Mouse (Mus musculus) kidney, embryonic 15.5 days (tissue): ENCODE measurements at regions not wholly inside any gene's neighbourhood (a gene's known extent, or its start where the extent isn't known, plus 50 kb on each side); places are given as distances from the start of the nearest gene placed in this dataset.

Source experiments
- ATAC-seq: fragments of 200-750 bp; cut with Nextera tagmentation; replicated peaks from 2 replicates; pipeline ENCODE4 v1.8.0; 2017; ENCODE audit warnings: moderate TSS enrichment; ENCODE audit not compliant: low FRiP score
- H3K27ac ChIP-seq: fragments of 300-500 bp; sonication (generic); 2 replicates; pipeline ENCODE4 v1.5.1; 2015; ENCODE audit warnings: mild to moderate bottlenecking, inconsistent platforms
- H3K27me3 ChIP-seq: fragments of 300-500 bp; sonication (generic); 2 replicates; pipeline ENCODE4 v1.6.1; 2015; ENCODE audit warnings: inconsistent platforms
- H3K36me3 ChIP-seq: fragments of 300-500 bp; sonication (generic); 2 replicates; pipeline ENCODE4 v1.6.1; 2015; ENCODE audit warnings: inconsistent platforms
- H3K4me1 ChIP-seq: fragments of 300-500 bp; sonication (generic); 2 replicates; pipeline ENCODE4 v1.6.1; 2015; ENCODE audit warnings: inconsistent platforms
- H3K4me2 ChIP-seq: fragments of 300-500 bp; sonication (generic); 2 replicates; pipeline ENCODE4 v1.6.1; 2015; ENCODE audit warnings: moderate library complexity, mild to moderate bottlenecking, inconsistent platforms
- H3K4me3 ChIP-seq: fragments of 300-500 bp; sonication (generic); replicated peaks from 2 replicates; pipeline ENCODE4 v1.5.1; 2015; ENCODE audit warnings: mild to moderate bottlenecking, inconsistent platforms
- H3K9ac ChIP-seq: fragments of 300-500 bp; sonication (generic); 2 replicates; pipeline ENCODE4 v1.6.1; 2015; ENCODE audit warnings: mild to moderate bottlenecking, inconsistent platforms
- H3K9me3 ChIP-seq: fragments of 300-500 bp; sonication (generic); replicated peaks from 2 replicates; pipeline ENCODE4 v1.6.1; 2016; ENCODE audit warnings: inconsistent platforms
- WGBS: fragments of 180-500 bp; shearing (Covaris S2); methylation state at CpG from one replicate; pipeline ENCODE4 v1.1.7; 2015; ENCODE audit warnings: mixed read lengths; 5-methylcytosine and 5-hydroxymethylcytosine counted together

DNA sequence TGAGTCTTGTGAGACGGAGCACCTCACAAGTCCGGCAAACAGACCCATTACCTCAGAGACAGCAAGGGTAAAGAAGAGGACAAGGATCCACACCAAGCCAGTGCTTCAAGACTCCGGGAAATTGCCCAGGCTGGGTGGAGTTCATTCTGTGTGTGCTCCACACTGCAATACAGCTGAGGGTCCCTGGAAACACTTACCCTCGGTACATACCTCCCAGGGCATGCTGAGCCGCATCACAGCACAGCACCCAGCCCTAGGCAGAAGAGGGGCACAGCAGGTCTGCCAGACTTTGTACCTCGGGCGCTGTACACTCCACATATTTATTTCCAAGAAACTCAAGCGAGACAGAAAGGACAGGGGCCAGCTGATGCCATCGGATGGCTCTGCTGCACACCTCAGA, 54.5 kb upstream of the Cmc1 start:
- Histone ChIP-seq H3K4me2 (no peak overlapping the region), H3K27me3 (no peaks in the 10 kb centered on the region), H3K4me3 (no peak overlapping the region), H3K27ac (no peak overlapping the region), H3K9ac (no peak overlapping the region), H3K9me3 (no peaks in the 10 kb centered on the region), H3K4me1 (no peaks in the 10 kb centered on the region), H3K36me3 (no peaks in the 10 kb centered on the region)
- 85% methylated on average over 9 of the region's 9 CpGs for WGBS
- no peak for ATAC-seq

DNA sequence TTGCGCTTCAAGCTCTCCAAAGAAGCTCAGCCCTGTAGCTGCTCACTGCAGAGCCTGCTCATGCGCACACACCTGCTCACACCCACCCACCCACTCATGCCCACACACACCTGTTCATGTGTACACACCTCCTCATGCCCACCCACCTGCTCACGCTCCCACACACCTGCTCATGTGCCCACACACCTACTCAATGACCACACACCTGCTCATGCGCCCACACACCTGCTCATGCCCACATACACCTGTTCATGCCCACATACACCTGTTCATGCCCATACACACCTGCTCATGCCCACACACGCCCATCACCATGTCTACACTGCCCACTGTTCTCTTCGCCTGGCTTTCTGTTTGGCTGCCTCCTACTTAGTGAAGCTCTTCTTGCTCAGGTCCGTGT, 56.5 kb upstream of the Cmc1 start:
- Histone ChIP-seq H3K9me3 (no peaks in the 10 kb centered on the region), H3K4me1 (no peaks in the 10 kb centered on the region), H3K27me3 (no peaks in the 10 kb centered on the region), H3K36me3 (no peaks in the 10 kb centered on the region), H3K9ac (no peak overlapping the region), H3K27ac (no peak overlapping the region), H3K4me2 (no peak overlapping the region), H3K4me3 (no peak overlapping the region)
- no peak for ATAC-seq
- 92% methylated on average over 7 of the region's 7 CpGs for WGBS

DNA sequence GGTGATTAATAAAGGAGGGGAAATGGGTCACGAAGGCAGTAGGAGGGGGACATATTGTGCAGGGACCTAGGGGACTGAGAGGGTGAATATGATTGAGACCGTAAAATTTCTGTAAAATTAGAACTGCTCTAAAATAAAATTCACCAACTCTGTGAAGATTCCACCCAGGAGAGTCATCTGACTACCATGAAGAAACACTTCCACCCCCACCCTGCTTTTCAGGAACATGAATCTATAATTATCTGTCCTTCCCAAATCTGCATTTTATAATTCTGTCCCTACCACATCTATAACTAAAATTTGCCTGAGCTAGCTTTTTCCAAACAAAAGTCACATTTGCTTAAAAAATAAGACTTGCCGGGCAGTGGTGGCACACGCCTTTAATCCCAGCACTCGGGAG, 69.7 kb upstream of the Cmc1 start:
- no peaks in the 10 kb centered on the region for H3K36me3 ChIP-seq
- no peak overlapping the region for H3K9ac ChIP-seq
- H3K4me2 ChIP-seq: no peak overlapping the region
- 96% methylated on average over 5 of the region's 5 CpGs for WGBS
- no peak overlapping the region for H3K4me3 ChIP-seq
- no peak overlapping the region for H3K27ac ChIP-seq
- H3K4me1 ChIP-seq: no peaks in the 10 kb centered on the region
- 0 out of 2 replicates have a peak, but pooled peaks cover 3% of the 10 kb centered on the region for H3K9me3 ChIP-seq
- H3K27me3 ChIP-seq: no peaks in the 10 kb centered on the region
- ATAC-seq: no peak

DNA sequence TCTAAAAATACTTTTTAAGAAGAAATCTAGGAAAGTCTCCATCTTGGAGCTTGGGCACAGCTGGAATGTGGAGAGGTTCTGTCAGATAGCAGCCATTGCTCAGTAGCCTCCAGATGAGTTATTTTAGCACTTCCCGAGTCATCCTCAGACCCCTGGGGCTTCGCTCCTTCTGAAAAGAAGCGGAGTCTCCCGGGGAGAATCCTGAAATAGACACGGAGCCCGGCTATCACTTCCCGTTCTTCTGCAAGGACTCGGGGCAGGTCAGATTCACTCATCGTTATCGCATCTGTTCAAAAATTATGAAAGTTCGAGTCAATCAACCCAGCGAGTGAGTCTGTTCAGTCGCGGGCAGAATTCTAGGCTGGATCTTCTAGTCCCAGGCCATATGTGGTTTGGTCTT, 71.2 kb upstream of the Cmc1 start:
- Histone ChIP-seq H3K27me3 (0 out of 2 replicates have a peak, but pooled peaks cover 5% of the 10 kb centered on the region), H3K9me3 (no peaks in the 10 kb centered on the region), H3K4me2 (no peak overlapping the region), H3K4me1 (no peaks in the 10 kb centered on the region), H3K27ac (no peak overlapping the region), H3K4me3 (no peak overlapping the region), H3K9ac (no peak overlapping the region), H3K36me3 (no peaks in the 10 kb centered on the region)
- 86% methylated on average over 14 of the region's 14 CpGs for WGBS
- ATAC-seq: no peak

DNA sequence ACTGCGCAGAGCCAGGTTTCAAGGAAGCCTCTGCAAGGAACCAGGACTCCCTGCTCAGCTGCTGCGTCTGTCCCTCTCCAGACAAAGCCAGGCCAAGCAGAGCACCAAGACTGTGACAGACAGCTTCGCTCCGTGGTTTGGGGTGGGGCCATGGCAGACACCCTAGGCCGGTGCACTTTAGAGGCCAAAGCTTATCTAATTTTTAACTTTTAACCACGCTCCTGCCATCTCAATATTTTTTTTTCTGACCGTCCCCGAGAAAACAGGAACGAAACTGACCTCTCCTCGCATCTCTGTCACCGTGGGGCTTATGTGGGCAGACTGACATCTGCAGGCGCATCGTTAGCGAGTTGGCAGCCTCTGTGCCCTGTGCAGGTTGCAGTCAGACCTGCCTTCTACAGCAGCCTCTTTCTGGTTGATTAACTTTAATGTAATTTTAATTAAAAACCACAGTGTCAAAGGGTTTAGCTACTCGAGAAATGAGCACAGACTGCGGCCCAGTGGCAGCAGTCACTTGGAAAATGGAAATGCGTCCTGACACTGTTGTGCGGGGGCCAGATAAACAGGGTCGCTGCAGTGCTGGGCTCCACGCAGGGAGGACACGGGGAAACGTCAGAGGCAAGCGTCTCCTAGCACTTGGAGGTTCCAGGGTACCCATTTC, 77.6 kb upstream of the Cmc1 start:
- Histone ChIP-seq H3K9me3 (no peaks in the 10 kb centered on the region), H3K27ac (no peak overlapping the region), H3K4me2 (peak overlapping the region; percentile 42), H3K9ac (no peak overlapping the region), H3K27me3 (peaks cover 8% of the 10 kb centered on the region; the same call in 1 of the 2 replicates), H3K4me3 (no peak overlapping the region; the same call in 1 of the 2 replicates), H3K36me3 (no peaks in the 10 kb centered on the region), H3K4me1 (peaks cover 8% of the 10 kb centered on the region; the same call in 1 of the 2 replicates)
- 40% methylated on average over 23 of the region's 23 CpGs for WGBS
- no peak for ATAC-seq

DNA sequence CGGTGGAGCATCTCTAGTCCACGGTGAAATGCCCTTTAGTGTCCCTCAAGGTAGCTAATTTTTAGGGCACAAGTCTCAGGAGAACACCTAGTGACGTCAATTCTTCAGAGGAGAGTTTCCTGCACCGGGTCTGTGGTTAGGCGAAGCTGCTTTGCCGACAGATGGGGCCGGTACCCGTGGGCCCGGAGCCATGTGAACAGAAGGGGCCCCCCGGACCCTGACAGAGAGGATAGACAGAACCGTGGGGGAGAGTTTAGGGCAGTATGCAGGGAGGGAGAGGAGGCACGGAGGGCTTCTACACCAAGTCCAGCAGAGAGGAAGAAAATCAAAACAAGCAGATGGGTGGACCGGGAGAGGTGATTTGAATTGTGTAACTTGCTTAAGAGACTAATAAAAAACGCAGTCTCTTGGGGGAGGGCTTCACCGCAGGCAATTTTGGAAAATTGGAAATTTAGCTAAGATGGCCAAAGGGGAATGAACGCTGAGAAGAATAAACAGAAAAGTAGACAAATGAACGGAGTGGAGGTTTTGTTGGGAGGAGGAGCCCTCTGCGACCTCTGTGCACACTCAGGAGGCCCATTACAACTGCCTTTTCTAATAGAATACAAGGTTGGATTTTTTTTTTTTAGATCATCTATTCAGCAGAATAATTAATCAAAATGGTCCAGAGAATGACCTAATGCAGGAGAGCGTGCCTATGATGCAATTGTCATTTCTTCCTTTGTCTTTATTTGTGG, 78.9 kb upstream of the Cmc1 start:
- Histone ChIP-seq H3K4me1 (peaks cover 8% of the 10 kb centered on the region; the same call in 1 of the 2 replicates), H3K4me2 (no peak overlapping the region), H3K27me3 (peaks cover 8% of the 10 kb centered on the region; the same call in 1 of the 2 replicates), H3K9ac (no peak overlapping the region), H3K9me3 (no peaks in the 10 kb centered on the region), H3K36me3 (no peaks in the 10 kb centered on the region), H3K4me3 (no peak overlapping the region), H3K27ac (no peak overlapping the region)
- WGBS: 55% methylated on average over 19 of the region's 19 CpGs
- ATAC-seq: no peak

DNA sequence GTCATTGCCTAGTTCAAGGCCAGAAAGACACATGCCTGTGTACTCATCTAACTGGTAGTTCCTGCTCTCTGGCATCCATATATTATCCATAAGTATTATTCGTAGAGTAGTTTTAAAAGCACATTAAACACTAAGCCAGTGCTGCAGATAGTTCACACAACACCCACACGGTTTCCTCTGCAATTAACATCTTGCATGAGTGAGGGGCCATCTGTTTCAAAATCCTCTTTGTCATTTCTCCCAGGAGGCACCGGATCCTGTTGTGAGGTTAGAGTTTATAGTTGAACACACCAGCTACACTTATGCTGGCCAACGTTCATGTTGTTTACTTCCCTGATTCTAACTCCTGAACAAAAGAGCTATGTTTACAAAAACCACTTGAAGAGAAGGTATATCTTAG, 90.7 kb upstream of the Cmc1 start:
- Histone ChIP-seq H3K27ac (no peak overlapping the region), H3K4me1 (no peaks in the 10 kb centered on the region), H3K4me2 (no peak overlapping the region), H3K36me3 (no peaks in the 10 kb centered on the region), H3K4me3 (no peak overlapping the region), H3K9me3 (no peaks in the 10 kb centered on the region), H3K27me3 (no peaks in the 10 kb centered on the region), H3K9ac (no peak overlapping the region)
- WGBS: 66% methylated on average over 4 of the region's 4 CpGs
- ATAC-seq: no peak

DNA sequence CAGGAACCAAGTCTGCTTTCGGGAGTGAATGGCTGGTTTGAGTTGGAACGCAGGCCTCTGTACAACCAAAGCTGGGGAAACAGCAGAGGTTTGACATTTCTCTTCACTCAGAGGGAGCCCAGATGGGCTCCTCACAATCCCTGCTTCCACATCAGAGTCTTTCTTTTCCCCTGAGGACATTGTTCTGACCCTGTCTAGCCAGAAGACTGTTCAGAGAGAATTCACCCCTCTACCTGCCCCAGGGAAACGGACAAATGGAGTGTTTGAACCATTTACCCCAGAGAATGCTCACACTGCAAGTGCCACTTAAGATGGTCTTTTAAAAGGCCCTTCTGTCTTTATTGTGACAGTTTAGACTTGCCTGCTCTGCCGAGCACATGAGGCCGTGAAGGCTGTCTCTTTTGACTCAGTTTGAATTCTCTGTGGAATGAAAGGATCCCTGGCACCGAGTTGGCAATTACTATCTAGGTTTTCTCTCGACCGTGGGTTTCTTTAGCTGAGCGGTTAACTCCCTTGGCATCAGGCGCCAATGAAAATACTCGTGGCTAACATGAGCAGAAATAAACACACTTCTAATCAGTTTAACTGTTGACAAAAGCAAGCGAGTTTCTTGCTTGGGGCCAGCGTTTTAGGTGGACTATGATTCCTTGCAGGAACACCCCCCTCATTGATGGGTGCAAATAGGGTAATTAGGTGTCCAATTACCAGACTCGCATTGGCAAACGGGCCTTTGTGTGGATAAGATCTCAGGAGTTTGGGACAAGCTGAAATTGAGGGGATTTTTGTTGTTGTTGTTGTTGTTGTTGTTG, 97.0 kb upstream of the Cmc1 start:
- no peaks in the 10 kb centered on the region for H3K27me3 ChIP-seq
- H3K27ac ChIP-seq: no peak overlapping the region
- peak overlapping the region; percentile 21; the same call in 1 of the 2 replicates for H3K4me2 ChIP-seq
- H3K9ac ChIP-seq: no peak overlapping the region
- 22% methylated on average over 15 of the region's 15 CpGs for WGBS
- H3K4me1 ChIP-seq: 0 out of 2 replicates have a peak, but pooled peaks cover 3% of the 10 kb centered on the region
- no peak for ATAC-seq
- H3K9me3 ChIP-seq: no peaks in the 10 kb centered on the region
- H3K4me3 ChIP-seq: no peak overlapping the region
- H3K36me3 ChIP-seq: no peaks in the 10 kb centered on the region

DNA sequence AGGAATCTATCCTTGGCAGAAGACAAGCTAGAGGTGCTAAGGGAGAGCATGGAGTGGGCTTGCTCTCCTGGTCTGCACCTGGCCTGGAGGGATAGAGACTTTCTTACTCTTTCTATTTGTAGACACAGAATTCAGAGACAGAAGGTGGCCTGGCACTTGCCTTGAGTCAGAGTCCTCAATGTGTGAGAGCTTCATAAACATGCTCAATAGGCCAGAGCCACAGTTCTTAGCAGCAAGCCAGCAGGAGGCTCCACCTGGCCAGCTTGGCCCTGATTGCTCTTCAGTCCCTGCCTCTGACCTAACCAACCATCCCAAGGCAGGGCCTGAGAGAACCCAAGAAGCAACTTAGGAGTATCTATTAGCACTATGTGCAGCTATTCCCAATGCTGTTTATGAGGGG, 103.9 kb upstream of the Cmc1 start:
- 0 out of 2 replicates have a peak, but pooled peaks cover 4% of the 10 kb centered on the region for H3K27me3 ChIP-seq
- H3K36me3 ChIP-seq: no peaks in the 10 kb centered on the region
- no peak for ATAC-seq
- H3K9me3 ChIP-seq: no peaks in the 10 kb centered on the region
- H3K27ac ChIP-seq: no peak overlapping the region
- H3K4me1 ChIP-seq: no peaks in the 10 kb centered on the region
- no peak overlapping the region for H3K4me2 ChIP-seq
- no peak overlapping the region for H3K4me3 ChIP-seq
- H3K9ac ChIP-seq: no peak overlapping the region

DNA sequence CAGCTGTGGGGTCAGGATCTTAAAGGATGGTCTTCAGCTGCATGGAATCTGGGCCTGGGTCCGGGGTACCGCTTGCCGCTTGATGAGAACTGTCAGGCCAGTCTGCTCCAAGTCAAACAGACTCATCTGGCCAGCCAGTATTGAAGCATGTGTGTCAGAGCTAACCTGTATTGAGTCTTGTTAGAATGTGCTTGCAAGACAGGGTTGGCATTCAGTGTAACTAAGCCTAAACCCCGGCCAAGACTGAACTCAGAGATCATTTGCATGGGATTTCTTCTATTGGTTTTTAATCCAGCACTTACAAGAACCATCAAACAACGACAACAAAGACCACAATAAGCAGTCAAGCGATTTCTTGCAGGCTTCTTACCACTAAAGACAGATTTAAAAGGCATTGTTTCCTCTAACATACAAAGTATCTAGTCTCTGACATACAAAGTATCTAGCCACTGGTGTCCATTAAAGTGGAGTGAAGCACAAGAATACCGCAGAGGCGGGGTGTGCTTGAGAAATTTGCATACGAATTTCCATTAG, 105.3 kb upstream of the Cmc1 start:
- Histone ChIP-seq H3K27ac (no peak overlapping the region), H3K4me1 (no peaks in the 10 kb centered on the region), H3K36me3 (no peaks in the 10 kb centered on the region), H3K4me2 (no peak overlapping the region), H3K4me3 (no peak overlapping the region), H3K27me3 (0 out of 2 replicates have a peak, but pooled peaks cover 4% of the 10 kb centered on the region), H3K9ac (no peak overlapping the region), H3K9me3 (no peaks in the 10 kb centered on the region)
- 57% methylated on average over 9 of the region's 9 CpGs for WGBS
- ATAC-seq: no peak

DNA sequence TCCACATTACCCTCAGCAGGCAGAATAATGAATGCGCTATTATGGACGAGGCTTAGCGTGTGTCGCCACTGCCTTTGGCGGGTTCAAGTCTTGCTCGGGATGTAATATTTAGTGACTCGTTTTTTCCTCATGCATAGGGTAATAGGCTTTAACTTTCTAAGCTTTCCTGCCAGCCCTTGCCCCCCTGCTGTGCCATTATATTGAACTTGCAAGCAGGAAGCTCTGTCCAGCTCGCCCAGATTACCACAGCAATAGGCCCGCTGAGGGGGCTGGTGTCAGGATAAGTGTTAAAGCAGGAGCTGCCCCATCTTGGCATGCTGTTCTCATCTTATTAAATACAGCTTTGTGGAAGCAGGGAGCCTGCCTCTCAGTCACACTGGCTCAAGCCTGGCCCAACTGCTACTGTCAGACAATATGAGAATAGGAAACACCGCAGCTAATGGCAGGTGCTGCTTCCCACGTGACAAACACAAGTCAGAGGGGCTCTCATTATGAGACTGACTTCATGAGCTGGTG, 105.8 kb upstream of the Cmc1 start:
- Histone ChIP-seq H3K4me3 (no peak overlapping the region), H3K4me2 (no peak overlapping the region), H3K9me3 (no peaks in the 10 kb centered on the region), H3K27ac (no peak overlapping the region), H3K27me3 (0 out of 2 replicates have a peak, but pooled peaks cover 4% of the 10 kb centered on the region), H3K9ac (no peak overlapping the region), H3K4me1 (no peaks in the 10 kb centered on the region), H3K36me3 (no peaks in the 10 kb centered on the region)
- 25% methylated on average over 11 of the region's 11 CpGs for WGBS
- no peak for ATAC-seq

DNA sequence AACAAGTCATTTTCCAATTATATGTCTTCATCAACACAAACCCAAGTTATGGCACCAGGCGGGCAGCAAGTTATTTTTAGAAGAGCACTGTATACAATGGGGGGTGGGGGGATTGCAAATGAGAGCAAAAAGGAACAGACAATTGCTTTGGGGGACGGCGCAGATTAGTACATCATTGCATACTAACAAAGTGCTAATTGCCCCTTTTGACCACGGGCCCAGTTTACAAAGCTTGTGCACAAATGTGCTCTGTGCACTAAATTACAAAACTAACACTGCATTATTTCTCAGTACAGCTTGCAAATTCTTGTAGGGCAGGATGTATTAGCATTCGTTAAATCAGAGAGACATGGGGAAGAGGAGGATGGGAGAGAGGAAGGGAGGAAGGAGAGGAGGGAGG, 116.3 kb upstream of the Cmc1 start:
- Histone ChIP-seq H3K4me1 (no peaks in the 10 kb centered on the region), H3K27me3 (no peaks in the 10 kb centered on the region), H3K9me3 (no peaks in the 10 kb centered on the region), H3K4me2 (no peak overlapping the region), H3K4me3 (no peak overlapping the region), H3K9ac (no peak overlapping the region), H3K27ac (no peak overlapping the region), H3K36me3 (no peaks in the 10 kb centered on the region)
- no peak for ATAC-seq
- 56% methylated on average over 5 of the region's 5 CpGs for WGBS
